Mouse (Mus musculus): ENCODE measurements around the gene Angptl1.

- no peak for TF ChIP-seq TAL1 (IDR thresholded peaks at IDR 0.05; ENCODE audit: low read length)
- TF ChIP-seq GATA1 (IDR thresholded peaks at IDR 0.05; ENCODE audit: low read length) = no peak
Measured at GRCm38 (mm10) chr1:156870028-156870427, 31.7 kb downstream of the Angptl1 start.
